Mouse (Mus musculus) limb, embryonic 14.5 days (tissue): ENCODE measurements at regions not wholly inside any gene's neighbourhood (a gene's known extent, or its start where the extent isn't known, plus 50 kb on each side); places are given as distances from the start of the nearest gene placed in this dataset.

Experiments
- ATAC-seq: fragments of 200-750 bp; cut with Nextera tagmentation; 2 replicates; pipeline ENCODE4 v1.8.0; 2017; ENCODE audit warnings: low read depth, moderate number of reproducible peaks, moderate TSS enrichment; ENCODE audit not compliant: low FRiP score
- DNase-seq: peaks from one replicate; pipeline ENCODE4 v3.0.0-alpha.2; 2015; ENCODE audit warnings: low spot score
- H3K27ac ChIP-seq: fragments of 300-500 bp; sonication (generic); replicated peaks from 2 replicates; pipeline ENCODE4 v1.5.1; 2014; ENCODE audit warnings: low read depth, mild to moderate bottlenecking, low read length, moderate library complexity, mixed read lengths
- H3K27me3 ChIP-seq: fragments of 300-500 bp; sonication (generic); 2 replicates; pipeline ENCODE4 v1.6.1; 2014; ENCODE audit warnings: low read length, mixed read lengths; ENCODE audit not compliant: control insufficient read depth, insufficient read depth
- H3K36me3 ChIP-seq: fragments of 300-500 bp; sonication (generic); 2 replicates; pipeline ENCODE4 v1.6.1; 2014; ENCODE audit warnings: mild to moderate bottlenecking, low read length, moderate library complexity, mixed read lengths; ENCODE audit not compliant: control insufficient read depth, insufficient read depth
- H3K4me1 ChIP-seq: fragments of 300-500 bp; sonication (generic); 2 replicates; pipeline ENCODE4 v1.6.1; 2014; ENCODE audit warnings: antibody characterized with exemption, low read length, mixed read lengths; ENCODE audit not compliant: control insufficient read depth, insufficient read depth
- H3K4me2 ChIP-seq: fragments of 300-500 bp; sonication (generic); replicated peaks from 2 replicates; pipeline ENCODE4 v1.6.1; 2014; ENCODE audit warnings: low read depth, mild to moderate bottlenecking, low read length, moderate library complexity; ENCODE audit not compliant: severe bottlenecking
- H3K4me3 ChIP-seq: fragments of 300-500 bp; sonication (generic); replicated peaks from 2 replicates; pipeline ENCODE4 v1.5.1; 2014; ENCODE audit warnings: low read length
- H3K9ac ChIP-seq: fragments of 300-500 bp; sonication (generic); 2 replicates; pipeline ENCODE4 v1.6.1; 2014; ENCODE audit warnings: mild to moderate bottlenecking, low read depth, low read length, moderate library complexity; ENCODE audit not compliant: severe bottlenecking
- H3K9me3 ChIP-seq: fragments of 300-500 bp; sonication (generic); 2 replicates; pipeline ENCODE4 v1.6.1; 2016; ENCODE audit warnings: low read length; ENCODE audit not compliant: control insufficient read depth
- POLR2A ChIP-seq: fragments of 200-500 bp; IDR thresholded peaks from 2 replicates; pipeline ENCODE4 v1.8.0; 2012; ENCODE audit warnings: inconsistent platforms, mild to moderate bottlenecking, moderate library complexity, borderline replicate concordance; ENCODE audit not compliant: insufficient read depth, insufficient read length; ENCODE audit errors: extremely low read depth
- WGBS: fragments of 180-500 bp; shearing (Covaris S2); extraction: QIAGEN DNeasy Blood & Tissue Kit; methylation state at CpG from one replicate; pipeline ENCODE4 v1.1.7; 2014; 5-methylcytosine and 5-hydroxymethylcytosine counted together

DNA sequence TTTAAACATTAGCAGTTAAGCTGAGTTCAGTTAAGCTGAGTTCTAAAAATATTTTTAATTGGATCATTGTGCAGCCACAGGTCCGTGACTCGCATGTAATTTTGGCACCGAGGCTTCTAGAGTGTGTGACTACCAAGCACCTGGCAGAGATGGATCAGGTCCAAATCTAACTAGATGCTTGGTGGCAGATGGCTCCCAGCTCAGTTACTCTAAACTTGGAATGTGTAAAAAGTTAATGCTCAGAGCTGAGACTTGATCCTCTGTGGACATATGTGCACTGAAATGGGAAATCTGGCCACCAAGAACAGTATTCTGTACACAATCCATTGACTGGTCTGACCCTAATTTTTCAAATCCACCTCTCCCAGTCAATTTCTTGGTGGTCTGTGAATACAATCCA lies 374.1 kb downstream of the Rprm start:
- no peak overlapping the region for H3K4me2 ChIP-seq
- ATAC-seq: peak; percentile 76

DNA sequence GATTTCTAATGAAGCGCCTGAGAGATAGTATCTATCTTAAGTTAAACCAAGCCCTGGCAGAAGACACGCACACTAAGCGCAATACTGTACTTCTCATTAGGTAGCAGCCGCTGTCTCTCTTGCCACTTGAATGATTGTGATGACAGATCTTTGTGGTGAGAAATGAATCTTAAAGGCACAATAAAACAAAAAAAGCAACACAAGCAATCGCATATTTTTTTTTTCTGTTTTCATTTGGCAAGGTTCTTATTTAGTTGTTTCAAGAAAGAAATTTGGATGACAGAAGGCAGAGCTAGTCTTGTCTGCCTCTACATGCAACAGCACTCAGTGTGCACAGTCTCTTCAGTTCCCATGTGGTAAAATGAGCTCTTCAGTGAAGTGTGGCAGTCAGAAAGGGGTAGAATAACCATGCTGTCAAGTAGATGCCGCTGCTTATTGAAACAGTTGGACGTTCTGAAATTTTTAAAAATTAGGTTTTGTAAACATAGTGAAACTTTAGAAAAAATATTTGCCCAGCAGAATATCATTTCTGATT lies 372.2 kb downstream of the Rprm start:
- H3K36me3 ChIP-seq: no peaks in the 10 kb centered on the region
- H3K4me1 ChIP-seq: no peaks in the 10 kb centered on the region
- no peak overlapping the region for H3K27ac ChIP-seq
- H3K9me3 ChIP-seq: no peaks in the 10 kb centered on the region
- WGBS: 91% methylated on average over 7 of the region's 7 CpGs
- TF ChIP-seq POLR2A: no peak
- H3K27me3 ChIP-seq: no peaks in the 10 kb centered on the region
- no peak overlapping the region for H3K4me2 ChIP-seq
- no peak overlapping the region for H3K9ac ChIP-seq
- ATAC-seq (no peak), DNase-seq (no peak)
- no peak overlapping the region for H3K4me3 ChIP-seq

More for the DNA sequence above, 374.1 kb downstream of the Rprm start:
- Histone ChIP-seq H3K27ac (no peak overlapping the region), H3K4me3 (no peak overlapping the region), H3K9me3 (no peaks in the 10 kb centered on the region), H3K27me3 (no peaks in the 10 kb centered on the region), H3K36me3 (no peaks in the 10 kb centered on the region), H3K9ac (no peak overlapping the region), H3K4me1 (no peaks in the 10 kb centered on the region)
- peak; percentile 79 for DNase-seq
- WGBS: 24% methylated on average over 3 of the region's 3 CpGs
- no peak for TF ChIP-seq POLR2A

DNA sequence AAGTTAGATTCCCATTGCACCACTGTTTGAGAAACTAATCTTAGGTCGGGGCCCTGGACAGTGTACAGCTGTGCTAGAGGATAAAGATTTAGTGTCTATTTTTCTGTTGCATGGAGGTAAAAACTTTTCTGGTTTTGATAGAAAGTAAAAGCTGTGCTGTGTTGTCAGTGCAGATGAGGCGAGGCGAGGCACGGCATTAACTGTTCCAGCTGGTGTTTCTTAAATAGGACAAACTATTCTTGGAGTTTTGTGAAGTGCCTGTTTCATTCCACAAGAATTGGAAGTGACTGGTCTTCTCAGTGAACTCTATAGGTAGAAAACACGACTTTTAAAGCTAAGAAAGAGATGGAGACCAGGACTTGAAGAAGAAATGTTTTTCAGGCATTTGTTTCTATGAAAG lies 370.3 kb downstream of the Rprm start:
- no peak overlapping the region for H3K27ac ChIP-seq
- no peaks in the 10 kb centered on the region for H3K9me3 ChIP-seq
- 54% methylated on average over 5 of the region's 5 CpGs for WGBS
- no peak overlapping the region for H3K9ac ChIP-seq
- TF ChIP-seq POLR2A: no peak
- H3K4me3 ChIP-seq: no peak overlapping the region
- ATAC-seq (no peak), DNase-seq (no peak)
- no peaks in the 10 kb centered on the region for H3K4me1 ChIP-seq
- no peak overlapping the region for H3K4me2 ChIP-seq
- H3K27me3 ChIP-seq: no peaks in the 10 kb centered on the region
- no peaks in the 10 kb centered on the region for H3K36me3 ChIP-seq

DNA sequence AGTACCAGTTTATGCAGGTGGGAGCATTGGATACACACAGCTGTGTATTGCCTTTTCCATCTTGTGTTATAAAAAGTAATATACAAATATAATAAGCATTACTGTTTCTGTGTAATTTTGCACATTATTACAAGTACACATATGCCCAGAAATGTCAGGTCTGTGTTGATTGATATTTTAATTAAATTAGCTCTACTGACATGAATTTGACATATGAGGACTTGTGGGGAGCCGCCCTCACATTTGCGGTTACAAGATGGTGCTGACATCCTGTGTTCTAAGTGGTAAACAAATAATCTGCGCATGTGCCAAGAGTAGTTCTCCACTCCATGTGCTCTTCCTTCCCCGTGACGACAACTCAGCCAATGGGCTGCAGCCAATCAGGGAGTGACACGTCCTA lies 362.1 kb downstream of the Rprm start:
- Histone ChIP-seq H3K4me2 (no peak overlapping the region), H3K4me1 (no peaks in the 10 kb centered on the region), H3K27me3 (no peaks in the 10 kb centered on the region), H3K36me3 (no peaks in the 10 kb centered on the region), H3K9me3 (no peaks in the 10 kb centered on the region), H3K9ac (no peak overlapping the region), H3K27ac (no peak overlapping the region), H3K4me3 (no peak overlapping the region)
- DNase-seq: no peak
- no peak for ATAC-seq
- 89% methylated on average over 6 of the region's 6 CpGs for WGBS
- TF ChIP-seq POLR2A: no peak

DNA sequence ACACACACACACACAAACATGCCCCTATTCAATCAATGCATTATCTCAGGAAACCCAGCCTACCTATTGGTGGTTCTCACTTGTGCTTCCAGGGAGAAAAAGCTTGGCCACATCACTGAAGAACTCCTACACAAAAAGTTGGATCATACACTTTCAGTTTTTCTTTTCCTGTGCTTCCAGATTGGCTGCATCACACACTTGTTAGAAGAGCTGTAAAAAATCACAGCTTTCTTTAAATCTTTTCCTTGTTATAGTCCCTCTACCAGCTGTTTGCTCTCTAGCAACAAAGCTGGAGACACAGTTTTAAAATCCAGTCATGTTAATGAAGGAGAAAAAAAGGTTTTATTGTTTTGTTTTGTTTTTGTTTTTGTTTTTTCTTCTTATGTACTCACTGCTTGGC lies 356.7 kb downstream of the Rprm start:
- Histone ChIP-seq H3K36me3 (no peaks in the 10 kb centered on the region), H3K4me3 (no peak overlapping the region), H3K9me3 (no peaks in the 10 kb centered on the region), H3K9ac (no peak overlapping the region), H3K4me1 (no peaks in the 10 kb centered on the region), H3K4me2 (no peak overlapping the region), H3K27me3 (no peaks in the 10 kb centered on the region), H3K27ac (no peak overlapping the region)
- TF ChIP-seq POLR2A: no peak
- ATAC-seq (no peak), DNase-seq (no peak)

DNA sequence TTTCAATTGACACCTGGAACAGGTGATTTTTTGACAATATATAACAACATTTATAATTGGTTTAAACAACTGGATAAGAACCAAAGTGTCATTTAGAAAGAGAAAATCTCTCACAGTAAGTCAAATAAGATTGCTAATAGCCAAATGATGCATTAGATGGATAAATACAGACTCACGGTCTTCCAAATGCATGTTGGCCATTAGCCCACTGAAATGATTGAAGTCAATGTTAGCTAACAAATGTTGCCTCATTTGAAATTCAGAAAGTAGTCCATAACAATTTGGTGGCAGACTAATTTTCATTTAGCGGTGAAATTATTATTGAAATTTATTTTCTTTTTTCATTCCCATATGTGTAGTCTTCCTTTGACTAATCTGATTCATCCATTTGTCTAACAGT lies 354.9 kb downstream of the Rprm start:
- no peaks in the 10 kb centered on the region for H3K9me3 ChIP-seq
- no peaks in the 10 kb centered on the region for H3K4me1 ChIP-seq
- no peak overlapping the region for H3K4me3 ChIP-seq
- no peaks in the 10 kb centered on the region for H3K27me3 ChIP-seq
- no peak overlapping the region for H3K4me2 ChIP-seq
- no peak overlapping the region for H3K27ac ChIP-seq
- WGBS: 93% methylated on average over 2 of the region's 2 CpGs
- DNase-seq (no peak), ATAC-seq (no peak)
- no peak for TF ChIP-seq POLR2A
- no peaks in the 10 kb centered on the region for H3K36me3 ChIP-seq
- H3K9ac ChIP-seq: no peak overlapping the region
